Mouse (Mus musculus) megakaryocyte, embryonic 14.5 days (primary cell): ENCODE results near the gene Clgn. TPM values are rescaled to one million over a fixed set of nuclear protein-coding genes. Genes with fewer than 3 reads are reported as not detected.
A peak's percentile ranks its signal among the peaks of the same experiment; 100 is the strongest.
"Not testable (repeated sequence)": the region's sequence is repeated elsewhere in the genome, so short reads cannot be mapped to it uniquely, and the experiment has no call there.

Experiments
- H3K27me3 ChIP-seq: replicated peaks from 2 replicates; pipeline ENCODE3; 2012; ENCODE audit warnings: inconsistent platforms
- H3K36me3 ChIP-seq: replicated peaks from 2 replicates; pipeline ENCODE3; 2012; ENCODE audit warnings: low read length, inconsistent platforms, mixed read lengths
- H3K4me1 ChIP-seq: 2 replicates; pipeline ENCODE4 v1.6.1; 2012; ENCODE audit warnings: inconsistent platforms
- H3K4me3 ChIP-seq: replicated peaks from 2 replicates; pipeline ENCODE3; 2012; ENCODE audit warnings: moderate library complexity, mild to moderate bottlenecking, inconsistent platforms
- H3K9me3 ChIP-seq: 2 replicates; pipeline ENCODE4 v1.6.1; 2012; ENCODE audit warnings: inconsistent platforms
- FLI1 ChIP-seq: IDR thresholded peaks from 2 replicates; pipeline ENCODE4 v1.6.1; 2012; ENCODE audit warnings: low read length, inconsistent platforms, mixed read lengths
- GATA1 ChIP-seq: IDR thresholded peaks from 3 replicates; pipeline ENCODE4 v1.6.1; 2012; ENCODE audit warnings: mixed read lengths, low read length, inconsistent platforms, borderline replicate concordance
- polyA plus RNA-seq: library from polyadenylated mRNA; stranded (reverse); fragments of >175 nt; gene quantifications from 2 replicates; pipeline ENCODE4 v1.2.3, GENCODE M21; 2012; ENCODE audit warnings: low replicate concordance; ENCODE audit not compliant: insufficient read depth

Gene Clgn
- polyA plus RNA-seq, 1 experiment = not detected

- no peaks in the 10 kb centered on the region for H3K36me3 ChIP-seq
- H3K9me3 ChIP-seq = no peaks in the 10 kb centered on the region
- no peaks in the 10 kb centered on the region for H3K4me1 ChIP-seq
- peaks cover 13% of the 10 kb centered on the region for H3K27me3 ChIP-seq
- no peak overlapping the region for H3K4me3 ChIP-seq
- no peak for TF ChIP-seq FLI1
Observed at GRCm38 (mm10) chr8:83418805-83419516, 29.3 kb downstream of the Clgn start.

GRCm38 (mm10) chr8:83421354-83421753 lies 31.7 kb downstream of the Clgn start:
- no peak for TF ChIP-seq FLI1
- TF ChIP-seq GATA1 = no peak
- peaks cover 17% of the 10 kb centered on the region for H3K27me3 ChIP-seq
- no peaks in the 10 kb centered on the region for H3K9me3 ChIP-seq
- no peak overlapping the region for H3K4me3 ChIP-seq
- H3K4me1 ChIP-seq = no peaks in the 10 kb centered on the region; the same call in 1 of the 2 replicates
- H3K36me3 ChIP-seq = no peaks in the 10 kb centered on the region

- Histone ChIP-seq H3K4me1 (no peaks in the 10 kb centered on the region; the same call in 1 of the 2 replicates), H3K4me3 (no peak overlapping the region), H3K27me3 (peaks cover 15% of the 10 kb centered on the region), H3K36me3 (no peaks in the 10 kb centered on the region), H3K9me3 (no peaks in the 10 kb centered on the region)
- TF ChIP-seq GATA1 (no peak), FLI1 (no peak)
Observed at GRCm38 (mm10) chr8:83423032-83423825, 33.6 kb downstream of the Clgn start.

GRCm38 (mm10) chr8:83425202-83425601 lies 35.5 kb downstream of the Clgn start:
- peaks cover 3% of the 10 kb centered on the region for H3K36me3 ChIP-seq
- peaks cover 9% of the 10 kb centered on the region for H3K27me3 ChIP-seq
- no peaks in the 10 kb centered on the region for H3K9me3 ChIP-seq
- H3K4me3 ChIP-seq = no peak overlapping the region
- H3K4me1 ChIP-seq = peaks cover 9% of the 10 kb centered on the region
- no peak for TF ChIP-seq FLI1

GRCm38 (mm10) chr8:83426104-83426759 lies 36.6 kb downstream of the Clgn start:
- peaks cover 8% of the 10 kb centered on the region for H3K36me3 ChIP-seq
- H3K4me3 ChIP-seq = no peak overlapping the region

GRCm38 (mm10) chr8:83426949-83427348 lies 37.3 kb downstream of the Clgn start:
- TF ChIP-seq GATA1 = no peak
- TF ChIP-seq FLI1 = no peak
- peaks cover 9% of the 10 kb centered on the region for H3K4me1 ChIP-seq
- H3K4me3 ChIP-seq = no peak overlapping the region
- no peaks in the 10 kb centered on the region for H3K9me3 ChIP-seq
- peaks cover 6% of the 10 kb centered on the region for H3K27me3 ChIP-seq
- peaks cover 11% of the 10 kb centered on the region for H3K36me3 ChIP-seq

More at GRCm38 (mm10) chr8:83426104-83426759, 36.6 kb downstream of the Clgn start:
- H3K27me3 ChIP-seq = peaks cover 8% of the 10 kb centered on the region
- no peaks in the 10 kb centered on the region for H3K9me3 ChIP-seq
- TF ChIP-seq FLI1 (no peak), GATA1 (no peak)
- peaks cover 9% of the 10 kb centered on the region for H3K4me1 ChIP-seq

- not testable (repeated sequence) for H3K27me3 ChIP-seq, H3K4me3 ChIP-seq, H3K9me3 ChIP-seq
- Histone ChIP-seq H3K4me1 (peaks cover 13% of the 10 kb centered on the region), H3K36me3 (peaks cover 27% of the 10 kb centered on the region)
Observed at GRCm38 (mm10) chr8:83428621-83429020, 39.0 kb downstream of the Clgn start.

GRCm38 (mm10) chr8:83429071-83429524 lies 39.4 kb downstream of the Clgn start:
- Histone ChIP-seq H3K4me3 (peak overlapping the region; percentile 51), H3K27me3 (peaks cover 6% of the 10 kb centered on the region), H3K4me1 (peaks cover 13% of the 10 kb centered on the region), H3K36me3 (peaks cover 31% of the 10 kb centered on the region), H3K9me3 (no peaks in the 10 kb centered on the region)
- TF ChIP-seq FLI1 (no peak), GATA1 (no peak)

- Histone ChIP-seq H3K4me3 (peak overlapping the region; percentile 8), H3K36me3 (peaks cover 30% of the 10 kb centered on the region), H3K9me3 (no peaks in the 10 kb centered on the region), H3K4me1 (peaks cover 31% of the 10 kb centered on the region), H3K27me3 (no peaks in the 10 kb centered on the region)
- TF ChIP-seq FLI1 = no peak
- TF ChIP-seq GATA1 = no peak
Observed at GRCm38 (mm10) chr8:83437077-83437476, 47.4 kb downstream of the Clgn start.

- H3K4me1 ChIP-seq = peaks cover 22% of the 10 kb centered on the region
- TF ChIP-seq GATA1 = no peak
- no peak for TF ChIP-seq FLI1
Observed at GRCm38 (mm10) chr8:83441656-83442242, 52.1 kb downstream of the Clgn start.

More at GRCm38 (mm10) chr8:83441656-83442242, 52.1 kb downstream of the Clgn start:
- Histone ChIP-seq H3K27me3 (no peaks in the 10 kb centered on the region), H3K4me3 (peak overlapping the region; percentile 93), H3K36me3 (peaks cover 7% of the 10 kb centered on the region), H3K9me3 (no peaks in the 10 kb centered on the region)
